Mouse (Mus musculus) testis, adult 2 months (tissue): ENCODE results near the gene Kdm4d.

Experiments used
- CTCF ChIP-seq: fragments of 200-500 bp; IDR thresholded peaks from 2 replicates; pipeline ENCODE4 v1.5.1; 2012; ENCODE audit warnings: low read depth, mild to moderate bottlenecking, inconsistent platforms, low read length, moderate library complexity; ENCODE audit not compliant: control insufficient read depth, insufficient read depth, insufficient replicate concordance
- POLR2A ChIP-seq: fragments of 200-500 bp; IDR thresholded peaks from 2 replicates; pipeline ENCODE4 v1.6.1; 2012; ENCODE audit warnings: low read depth, mild to moderate bottlenecking, inconsistent platforms, low read length, moderate library complexity; ENCODE audit not compliant: control insufficient read depth

- TF ChIP-seq CTCF (no peak), POLR2A (no peak)
Observed at GRCm38 (mm10) chr9:14433252-14433939, 66.9 kb downstream of the Kdm4d start.
